Mouse (Mus musculus): Measurements from ENCODE around the gene Ptprm. TPM values are rescaled to one million over a fixed set of nuclear protein-coding genes. Genes with fewer than 3 reads are reported as not detected.

Ptprm gene
- 28.1 and 32.2 TPM in 2 replicates for polyA plus RNA-seq (2011; ENCODE audit: insufficient read length, low read depth, missing spikeins)

GRCm38 (mm10) chr17:67354451-67355011 is at the start of gene Ptprm:
Gene Ptprm, minus strand, starts transcription at chr17:67354457.
- H3K27ac ChIP-seq (ENCODE audit: insufficient read depth, low read length) = peak within 1 kb of the TSS; percentile 10
- TF ChIP-seq POLR2A (IDR thresholded peaks at IDR 0.05; ENCODE audit: low read depth, low read length) (peak; percentile 80), CTCF (IDR thresholded peaks at IDR 0.05; ENCODE audit: borderline replicate concordance, insufficient read depth, low read length) (no peak)

GRCm38 (mm10) chr17:67396205-67396604 is 41.9 kb upstream of the Ptprm start:
- TF ChIP-seq POLR2A (IDR thresholded peaks at IDR 0.05; ENCODE audit: low read depth, low read length) (no peak), CTCF (IDR thresholded peaks at IDR 0.05; ENCODE audit: borderline replicate concordance, insufficient read depth, low read length) (no peak)
- Histone ChIP-seq H3K4me1 (ENCODE audit: control insufficient read depth, insufficient read depth, low read length) (no peaks in the 10 kb centered on the region), H3K27ac (ENCODE audit: insufficient read depth, low read length) (no peak overlapping the region), H3K4me3 (ENCODE audit: insufficient read depth, low read length) (no peak overlapping the region)

More at GRCm38 (mm10) chr17:67354451-67355011, at the start of gene Ptprm:
- H3K4me3 ChIP-seq (ENCODE audit: insufficient read depth, low read length) = peak within 1 kb of the TSS; percentile 94
- H3K4me1 ChIP-seq (ENCODE audit: control insufficient read depth, insufficient read depth, low read length) = peaks cover 11% of the 10 kb centered on the region; the same call in 1 of the 2 replicates

- H3K4me3 ChIP-seq (ENCODE audit: insufficient read depth, low read length) = no peak overlapping the region
- no peaks in the 10 kb centered on the region for H3K4me1 ChIP-seq (ENCODE audit: control insufficient read depth, insufficient read depth, low read length)
- H3K27ac ChIP-seq (ENCODE audit: insufficient read depth, low read length) = no peak overlapping the region
- no peak for TF ChIP-seq POLR2A (IDR thresholded peaks at IDR 0.05; ENCODE audit: low read depth, low read length)
- TF ChIP-seq CTCF (IDR thresholded peaks at IDR 0.05; ENCODE audit: borderline replicate concordance, insufficient read depth, low read length) = no peak
Measured at GRCm38 (mm10) chr17:67390851-67391250, 36.6 kb upstream of the Ptprm start.

GRCm38 (mm10) chr17:67388171-67388570 is 33.9 kb upstream of the Ptprm start:
- no peaks in the 10 kb centered on the region for H3K4me1 ChIP-seq (ENCODE audit: control insufficient read depth, insufficient read depth, low read length)
- H3K4me3 ChIP-seq (ENCODE audit: insufficient read depth, low read length) = no peak overlapping the region
- TF ChIP-seq CTCF (IDR thresholded peaks at IDR 0.05; ENCODE audit: borderline replicate concordance, insufficient read depth, low read length) (no peak), POLR2A (IDR thresholded peaks at IDR 0.05; ENCODE audit: low read depth, low read length) (no peak)
- H3K27ac ChIP-seq (ENCODE audit: insufficient read depth, low read length) = no peak overlapping the region

- no peak overlapping the region for H3K27ac ChIP-seq (ENCODE audit: insufficient read depth, low read length)
- TF ChIP-seq POLR2A (IDR thresholded peaks at IDR 0.05; ENCODE audit: low read depth, low read length) (no peak), CTCF (IDR thresholded peaks at IDR 0.05; ENCODE audit: borderline replicate concordance, insufficient read depth, low read length) (no peak)
Measured at GRCm38 (mm10) chr17:67385286-67385685, 31.0 kb upstream of the Ptprm start.

GRCm38 (mm10) chr17:67383635-67384034 is 29.4 kb upstream of the Ptprm start:
- H3K4me3 ChIP-seq (ENCODE audit: insufficient read depth, low read length) = no peak overlapping the region
- TF ChIP-seq POLR2A (IDR thresholded peaks at IDR 0.05; ENCODE audit: low read depth, low read length) (no peak), CTCF (IDR thresholded peaks at IDR 0.05; ENCODE audit: borderline replicate concordance, insufficient read depth, low read length) (no peak)
- H3K4me1 ChIP-seq (ENCODE audit: control insufficient read depth, insufficient read depth, low read length) = no peaks in the 10 kb centered on the region
- H3K27ac ChIP-seq (ENCODE audit: insufficient read depth, low read length) = no peak overlapping the region

More at GRCm38 (mm10) chr17:67385286-67385685, 31.0 kb upstream of the Ptprm start:
- Histone ChIP-seq H3K4me3 (ENCODE audit: insufficient read depth, low read length) (no peak overlapping the region), H3K4me1 (ENCODE audit: control insufficient read depth, insufficient read depth, low read length) (no peaks in the 10 kb centered on the region)

GRCm38 (mm10) chr17:67381618-67382017 is 27.4 kb upstream of the Ptprm start:
- H3K4me1 ChIP-seq (ENCODE audit: control insufficient read depth, insufficient read depth, low read length) = no peaks in the 10 kb centered on the region
- no peak overlapping the region for H3K27ac ChIP-seq (ENCODE audit: insufficient read depth, low read length)
- H3K4me3 ChIP-seq (ENCODE audit: insufficient read depth, low read length) = no peak overlapping the region
- TF ChIP-seq POLR2A (IDR thresholded peaks at IDR 0.05; ENCODE audit: low read depth, low read length) (no peak), CTCF (IDR thresholded peaks at IDR 0.05; ENCODE audit: borderline replicate concordance, insufficient read depth, low read length) (no peak)

GRCm38 (mm10) chr17:67367866-67368265 is 13.6 kb upstream of the Ptprm start:
- no peak overlapping the region for H3K27ac ChIP-seq (ENCODE audit: insufficient read depth, low read length)
- H3K4me1 ChIP-seq (ENCODE audit: control insufficient read depth, insufficient read depth, low read length) = no peaks in the 10 kb centered on the region
- TF ChIP-seq POLR2A (IDR thresholded peaks at IDR 0.05; ENCODE audit: low read depth, low read length) (no peak), CTCF (IDR thresholded peaks at IDR 0.05; ENCODE audit: borderline replicate concordance, insufficient read depth, low read length) (no peak)
- no peak overlapping the region for H3K4me3 ChIP-seq (ENCODE audit: insufficient read depth, low read length)

- H3K4me1 ChIP-seq (ENCODE audit: control insufficient read depth, insufficient read depth, low read length) = no peaks in the 10 kb centered on the region
- no peak overlapping the region for H3K4me3 ChIP-seq (ENCODE audit: insufficient read depth, low read length)
- no peak for TF ChIP-seq POLR2A (IDR thresholded peaks at IDR 0.05; ENCODE audit: low read depth, low read length)
- TF ChIP-seq CTCF (IDR thresholded peaks at IDR 0.05; ENCODE audit: borderline replicate concordance, insufficient read depth, low read length) = no peak
- H3K27ac ChIP-seq (ENCODE audit: insufficient read depth, low read length) = no peak overlapping the region
Measured at GRCm38 (mm10) chr17:67364491-67364890, 10.2 kb upstream of the Ptprm start.

GRCm38 (mm10) chr17:67363377-67364070 is 9.3 kb upstream of the Ptprm start:
- TF ChIP-seq POLR2A (IDR thresholded peaks at IDR 0.05; ENCODE audit: low read depth, low read length) (no peak), CTCF (IDR thresholded peaks at IDR 0.05; ENCODE audit: borderline replicate concordance, insufficient read depth, low read length) (no peak)
- Histone ChIP-seq H3K4me3 (ENCODE audit: insufficient read depth, low read length) (no peak overlapping the region), H3K27ac (ENCODE audit: insufficient read depth, low read length) (no peak overlapping the region), H3K4me1 (ENCODE audit: control insufficient read depth, insufficient read depth, low read length) (no peaks in the 10 kb centered on the region)

Data from embryonic fibroblast, embryonic 13.5 days (primary cell).